Mouse (Mus musculus): ENCODE results near the gene Gm21746. TPM values are rescaled to one million over a fixed set of nuclear protein-coding genes. Genes with fewer than 3 reads are reported as not detected.

Gene Gm21746
- polyA plus RNA-seq (2012; rRNA removed) = not detected in 2 replicates

GRCm38 (mm10) chrY:6237895-6238294, at the start of gene Gm21746:
Gene Gm21746 (minus strand): TSS chrY:6237995.

GRCm38 (mm10) chrY:6266798-6267197, 29.0 kb upstream of the Gm21746 start, which contains the start of gene Gm20873:
Gene Gm20873 (plus strand): TSS chrY:6267098.

Other genes with a start within 250 kb of the Gm21746 start
- not detected in 2 replicates for gene Gm20873, start 29.1 kb upstream of the Gm21746 start, polyA plus RNA-seq (2012; rRNA removed)